Mouse (Mus musculus) monocyte, adult 5-6 weeks (primary cell): Measurements from ENCODE around the gene Pdzd2. TPM values are rescaled to one million over a fixed set of nuclear protein-coding genes. Genes with fewer than 3 reads are reported as not detected.

Experiments
- ATAC-seq: fragments of 153-309, 156-312 bp; replicated peaks from 2 replicates; pipeline ENCODE4 v1.8.0; 2017; ENCODE audit warnings: mild to moderate bottlenecking; ENCODE audit not compliant: low TSS enrichment, insufficient number of reproducible peaks, severe bottlenecking, poor library complexity, low FRiP score
- total RNA-seq: library from RNA; stranded (forward); fragments of 200-1000, 200-491, 200-594 nt; gene quantifications from 3 replicates; pipeline ENCODE4 v1.2.3, GENCODE M21; 2017

The Pdzd2 gene
- total RNA-seq, 1 experiment from 2014 or later: 5.9 TPM

GRCm38 (mm10) chr15:12606306-12606705, 133.4 kb downstream of the Pdzd2 start:
- ATAC-seq: no peak

DNA sequence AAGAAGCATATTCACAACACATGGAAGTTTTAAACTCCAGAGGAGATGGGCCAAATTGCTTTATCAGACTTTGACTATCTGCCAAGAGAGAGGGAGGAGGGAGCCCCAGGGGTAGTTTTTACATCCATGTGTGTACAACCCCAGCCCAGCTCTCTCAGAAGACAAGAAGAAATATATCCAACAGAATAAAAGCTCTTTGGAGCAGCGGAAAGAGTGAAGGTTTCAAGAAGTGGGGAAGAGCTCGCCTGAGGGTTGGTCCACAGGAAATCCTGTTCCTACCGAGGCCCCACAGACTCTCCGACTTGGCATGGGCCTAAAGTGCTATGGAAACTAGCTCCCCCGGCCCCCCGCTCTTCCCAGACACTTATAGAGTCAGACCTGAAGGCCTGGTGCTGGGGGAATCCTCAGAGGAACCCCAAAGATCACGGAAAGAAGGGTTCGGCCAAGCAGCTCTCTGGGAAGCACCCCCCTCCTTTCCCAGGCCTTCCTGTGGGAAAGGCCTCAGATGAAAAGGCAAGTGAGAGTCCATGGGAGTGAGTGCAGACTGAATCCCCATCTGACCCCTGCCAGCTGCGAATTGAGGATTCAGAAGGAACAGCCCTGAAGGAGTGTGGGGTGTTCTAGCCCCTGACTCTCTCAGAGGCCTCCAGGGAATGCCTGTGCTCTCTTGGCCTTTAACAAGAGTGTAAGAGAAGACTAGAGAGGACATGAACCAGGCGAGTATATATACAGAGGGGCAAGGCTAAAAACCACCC, 134.3 kb downstream of the Pdzd2 start:
- no peak for ATAC-seq

- ATAC-seq: no peak
Observed at GRCm38 (mm10) chr15:12603674-12604073, 136.1 kb downstream of the Pdzd2 start.

DNA sequence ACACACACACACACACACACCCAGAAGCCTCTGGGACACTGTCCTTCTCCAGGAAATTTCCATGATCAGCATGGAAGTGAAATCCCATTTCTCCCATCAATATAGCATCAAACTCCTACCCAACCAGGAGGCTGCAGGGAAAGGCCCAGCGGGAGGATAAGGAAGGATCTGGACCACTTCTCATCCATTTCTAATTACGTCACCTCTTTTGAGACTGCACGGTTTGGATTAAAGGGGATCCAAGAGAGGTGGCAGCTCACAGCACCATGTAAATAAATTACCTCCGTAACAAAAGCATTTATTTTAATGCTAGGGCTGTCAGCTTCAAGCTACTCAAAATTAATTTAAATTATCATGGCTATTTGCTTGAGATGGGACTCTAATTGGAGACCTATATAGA, 146.6 kb downstream of the Pdzd2 start:
- no peak for ATAC-seq

DNA sequence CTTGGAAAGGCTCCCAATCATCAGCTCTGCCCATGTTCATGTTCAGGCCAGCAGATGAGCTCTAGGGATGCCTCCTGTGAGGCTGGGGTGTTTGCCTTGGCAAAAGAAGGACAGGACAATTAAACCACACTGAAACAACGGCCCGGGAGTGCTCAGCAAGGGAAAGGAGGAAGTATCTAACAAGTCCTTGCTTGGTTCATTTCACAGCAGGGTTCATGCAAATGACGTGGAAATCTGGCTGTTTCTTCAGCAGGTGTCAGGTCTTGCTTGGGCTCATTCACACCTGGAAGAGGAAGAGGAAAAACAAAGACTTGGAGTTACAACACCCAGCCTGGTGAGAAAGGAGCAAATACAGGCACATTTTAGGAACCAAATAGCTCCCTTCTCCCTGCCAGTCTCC, 147.1 kb downstream of the Pdzd2 start:
- no peak for ATAC-seq

DNA sequence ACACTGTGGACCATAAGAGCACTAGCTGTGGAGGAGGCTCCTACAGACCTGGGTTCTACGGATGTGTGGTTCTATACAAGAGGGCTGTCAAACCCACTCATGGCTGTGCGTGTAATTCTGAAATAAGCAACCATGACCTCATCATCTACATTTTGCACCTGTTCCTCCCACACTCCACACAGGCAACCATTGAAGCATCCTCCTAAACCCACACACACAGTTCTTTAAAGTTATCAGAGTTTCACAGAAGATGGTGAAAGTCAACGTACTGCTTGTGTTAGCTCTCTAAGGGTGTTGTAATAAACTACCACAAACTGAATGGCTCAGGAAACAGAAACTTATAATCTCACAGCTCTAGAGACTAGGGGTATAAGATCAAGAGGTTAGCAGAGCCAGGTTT, 151.1 kb downstream of the Pdzd2 start:
- no peak for ATAC-seq

DNA sequence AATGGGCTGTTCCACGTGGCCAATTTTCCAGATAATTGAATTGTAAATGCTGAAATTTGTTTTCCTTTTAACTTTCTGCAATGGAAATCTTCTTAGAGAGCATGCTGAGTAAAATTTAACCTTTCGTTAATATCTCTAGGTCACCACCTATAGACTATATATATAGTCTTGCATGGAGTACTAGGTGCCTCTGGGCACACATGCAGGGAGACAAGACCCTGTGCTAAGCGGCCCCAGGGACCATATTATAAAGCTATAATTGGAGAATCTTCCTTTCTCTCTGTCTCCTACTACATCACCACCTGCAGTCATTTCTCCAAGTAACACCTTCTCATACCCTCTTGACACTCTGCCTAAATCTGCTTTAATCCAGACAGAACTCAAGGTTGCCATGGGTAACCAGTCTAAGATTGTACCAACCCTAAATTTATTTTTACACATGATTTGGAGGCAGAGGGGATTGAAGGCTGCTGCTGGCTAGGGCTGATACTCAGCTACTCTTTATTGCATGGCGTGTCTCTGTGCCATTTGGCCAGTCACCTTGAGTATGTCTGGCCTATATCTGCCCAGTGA, 152.8 kb downstream of the Pdzd2 start:
- no peak for ATAC-seq

DNA sequence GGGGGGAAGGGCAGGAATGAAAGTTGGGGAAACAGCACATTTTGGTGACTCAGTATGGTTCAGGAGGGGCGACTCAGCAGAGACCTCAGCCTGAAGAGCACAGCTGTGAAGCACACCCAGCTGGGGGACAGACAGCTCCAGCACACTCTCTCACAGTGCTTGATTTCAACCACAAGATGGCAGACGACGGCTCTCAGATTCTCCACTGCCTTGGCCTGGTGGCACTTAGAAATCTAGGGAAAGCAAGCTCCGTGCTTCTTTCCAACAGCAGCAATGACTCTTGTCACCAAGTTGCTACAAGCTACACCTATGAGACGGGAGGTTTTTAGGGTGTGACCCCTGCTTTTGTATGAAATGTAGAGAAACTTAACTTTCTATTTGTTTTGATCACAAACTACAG, 153.6 kb downstream of the Pdzd2 start:
- no peak for ATAC-seq

- no peak for ATAC-seq
Observed at GRCm38 (mm10) chr15:12583051-12583450, 156.7 kb downstream of the Pdzd2 start.

DNA sequence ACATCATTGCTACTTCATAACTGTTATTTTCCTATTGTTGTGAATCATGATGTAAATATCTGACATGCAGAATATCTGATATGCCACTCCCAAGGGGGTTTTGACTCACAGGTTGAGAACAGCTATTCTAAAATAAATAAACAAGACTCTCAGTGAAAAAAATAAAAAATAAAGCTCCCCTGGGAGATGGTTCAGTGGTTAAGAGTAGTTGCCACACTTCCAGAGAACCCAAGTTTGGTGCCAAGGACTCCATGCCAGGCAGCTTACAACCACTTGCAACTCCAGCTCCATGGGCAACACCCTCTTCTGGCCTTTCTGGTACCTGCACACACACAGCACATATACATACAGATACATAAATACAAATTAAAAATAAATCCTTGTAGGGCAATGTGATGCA, 157.3 kb downstream of the Pdzd2 start:
- no peak for ATAC-seq

DNA sequence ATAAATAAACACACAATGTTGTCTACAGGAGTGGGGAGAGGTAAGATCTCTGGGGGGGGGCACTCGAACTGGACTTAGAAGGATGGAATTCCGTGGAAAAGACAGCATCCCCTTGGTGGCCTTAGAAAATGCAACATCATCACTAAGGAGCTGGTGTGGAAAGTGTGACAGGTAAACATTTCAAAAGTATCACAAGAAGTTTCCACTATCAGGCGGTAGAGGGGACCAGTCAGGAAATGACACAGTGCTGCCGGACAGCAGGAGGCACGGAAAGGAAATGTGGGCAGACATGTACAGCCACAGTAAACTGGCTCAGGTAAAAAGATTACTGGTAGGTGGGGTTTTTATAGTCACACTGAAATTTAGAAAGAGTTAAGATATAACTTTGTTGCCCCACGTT, 160.5 kb downstream of the Pdzd2 start:
- ATAC-seq: no peak

DNA sequence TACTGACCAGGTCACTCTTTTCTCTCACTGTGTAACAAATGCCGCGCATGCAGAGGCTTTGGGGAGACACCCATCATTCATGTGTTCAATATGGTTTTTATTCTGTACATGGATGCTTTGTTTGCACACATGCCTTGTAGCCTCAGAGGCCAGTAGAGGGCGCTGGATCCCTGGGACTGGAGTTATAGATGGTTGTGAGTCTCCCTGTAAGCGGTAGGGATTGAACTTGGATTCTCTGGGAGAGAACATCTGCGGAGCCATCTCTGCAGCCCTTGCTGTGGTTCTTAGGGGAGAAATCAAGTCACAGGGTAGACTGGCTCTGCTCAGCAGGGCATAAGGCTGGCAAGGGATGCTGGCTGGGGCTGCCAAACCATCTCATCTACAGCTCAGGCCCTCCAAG, 161.4 kb downstream of the Pdzd2 start:
- ATAC-seq: no peak

DNA sequence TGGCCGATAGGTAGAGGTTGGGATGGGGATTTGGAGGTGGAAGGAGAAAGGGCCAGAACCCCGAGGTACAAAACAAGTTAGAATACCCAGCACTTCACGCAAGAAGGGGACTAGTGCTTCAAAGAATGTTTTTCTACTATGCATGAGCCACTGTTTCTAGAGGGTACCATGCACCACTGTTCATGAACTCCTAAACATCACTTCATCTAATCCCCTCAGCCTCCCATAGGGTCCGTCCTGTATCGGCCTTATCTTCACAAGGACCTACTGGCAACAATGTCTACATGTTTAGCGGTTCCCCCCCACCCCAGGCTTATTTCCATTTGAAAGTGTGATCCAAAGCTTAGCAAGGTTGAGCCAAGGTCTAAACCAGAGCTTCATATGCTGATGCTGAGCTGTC, 162.0 kb downstream of the Pdzd2 start:
- no peak for ATAC-seq

DNA sequence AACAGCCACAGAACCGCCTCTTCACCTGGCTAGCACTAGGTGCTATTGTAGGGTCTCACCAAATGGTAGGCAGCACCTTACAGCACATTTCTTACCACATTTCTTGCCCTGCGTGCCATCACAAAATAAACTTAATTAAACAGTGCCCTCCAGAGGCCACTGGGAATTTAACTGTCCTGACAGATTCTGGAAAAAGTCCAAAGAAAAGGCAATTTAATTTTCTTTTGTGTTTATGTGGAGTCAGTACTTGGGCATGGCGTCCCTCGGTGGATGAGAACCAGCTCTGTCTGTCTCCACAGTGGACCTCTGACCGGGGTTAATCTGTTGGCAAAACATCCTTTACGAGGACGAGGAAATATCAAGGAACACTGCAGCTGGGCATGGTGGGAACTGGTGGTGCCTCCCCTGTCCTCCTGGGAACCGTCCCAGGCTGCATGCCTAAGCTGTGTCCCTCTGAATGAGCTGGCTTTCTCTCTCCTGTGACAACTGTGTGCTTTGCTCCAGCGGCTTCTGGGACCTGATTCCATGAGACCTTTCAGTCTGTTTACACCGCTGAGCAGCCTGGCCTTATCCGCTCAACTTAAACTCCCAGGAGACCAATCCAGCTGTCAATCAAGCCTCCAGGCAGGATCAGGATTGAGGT, 162.5 kb downstream of the Pdzd2 start:
- no peak for ATAC-seq

DNA sequence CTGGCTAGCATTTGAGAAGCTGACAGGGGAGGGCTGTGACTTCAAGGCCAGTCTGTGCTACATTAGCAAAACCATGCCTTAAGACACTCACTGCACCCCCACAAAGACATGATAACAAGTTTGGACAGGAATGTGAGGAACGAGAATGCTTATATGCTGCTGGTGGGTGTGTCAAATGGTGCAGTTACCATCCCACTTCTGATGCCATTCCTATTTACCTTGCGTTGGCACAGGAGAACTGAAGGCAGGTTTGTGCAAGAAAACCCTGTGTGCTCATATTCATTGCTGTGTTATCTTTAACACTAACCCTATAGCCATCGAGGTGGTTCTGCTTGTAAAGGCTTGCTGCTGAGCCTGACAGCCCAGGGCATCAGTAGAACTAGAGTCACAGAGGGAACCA, 166.1 kb downstream of the Pdzd2 start:
- ATAC-seq: no peak

DNA sequence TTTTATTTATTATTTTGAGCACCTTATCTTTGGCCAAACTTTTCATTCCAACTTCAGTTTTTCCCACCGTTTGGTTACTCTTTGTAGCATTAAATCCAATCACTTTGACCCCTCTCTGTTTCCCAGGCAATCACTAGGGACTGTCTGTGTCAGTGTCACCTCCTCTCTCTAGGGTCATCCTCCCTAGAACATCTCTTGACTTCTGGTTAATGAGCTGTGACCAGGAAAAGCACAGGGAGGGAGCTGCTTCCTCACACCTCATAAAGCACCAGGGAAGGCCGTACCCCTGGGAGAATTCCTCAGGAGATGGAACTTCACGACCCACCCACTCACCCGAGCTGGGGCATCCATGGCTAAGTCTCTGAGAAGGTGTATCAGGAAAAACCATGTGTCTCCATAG, 168.6 kb downstream of the Pdzd2 start:
- no peak for ATAC-seq

GRCm38 (mm10) chr15:12566637-12567440, 172.9 kb downstream of the Pdzd2 start:
- ATAC-seq: 0 out of 2 replicates have a peak, but pooled peaks have one; percentile 16

- ATAC-seq: peak; percentile 59; the same call in 1 of the 2 replicates
Observed at GRCm38 (mm10) chr15:12565281-12565680, 174.4 kb downstream of the Pdzd2 start.

DNA sequence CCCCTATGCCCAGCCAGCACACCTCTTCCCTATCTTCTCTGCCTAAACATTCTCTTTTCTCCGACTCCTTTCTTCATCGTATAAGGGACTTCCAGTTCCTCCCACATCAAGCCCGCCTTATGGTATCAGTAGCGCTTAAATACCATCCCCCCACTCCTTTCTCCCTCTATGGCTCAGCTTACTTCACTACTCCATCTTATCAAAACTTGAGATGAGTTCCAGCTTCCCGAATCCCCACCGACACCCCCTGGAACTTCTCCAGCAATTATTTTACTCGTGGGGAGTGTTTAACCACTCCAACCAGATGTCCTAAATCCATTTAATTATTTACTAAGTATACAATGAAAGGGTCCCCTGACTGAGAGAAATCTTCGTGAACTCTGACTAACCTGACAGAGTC, 179.2 kb downstream of the Pdzd2 start:
- ATAC-seq: no peak
